Mouse (Mus musculus) embryonic fibroblast, embryonic 13.5 days (primary cell): ENCODE measurements around the gene Akap14.

Experiments
- CTCF ChIP-seq: IDR thresholded peaks from 2 replicates; pipeline ENCODE4 v1.5.1; 2011; ENCODE audit warnings: mild to moderate bottlenecking, control low read depth, low read length, moderate library complexity, borderline replicate concordance; ENCODE audit not compliant: insufficient read depth
- POLR2A ChIP-seq: IDR thresholded peaks from 2 replicates; pipeline ENCODE4 v1.6.1; 2011; ENCODE audit warnings: low read depth, mild to moderate bottlenecking, control low read depth, low read length, moderate library complexity

DNA sequence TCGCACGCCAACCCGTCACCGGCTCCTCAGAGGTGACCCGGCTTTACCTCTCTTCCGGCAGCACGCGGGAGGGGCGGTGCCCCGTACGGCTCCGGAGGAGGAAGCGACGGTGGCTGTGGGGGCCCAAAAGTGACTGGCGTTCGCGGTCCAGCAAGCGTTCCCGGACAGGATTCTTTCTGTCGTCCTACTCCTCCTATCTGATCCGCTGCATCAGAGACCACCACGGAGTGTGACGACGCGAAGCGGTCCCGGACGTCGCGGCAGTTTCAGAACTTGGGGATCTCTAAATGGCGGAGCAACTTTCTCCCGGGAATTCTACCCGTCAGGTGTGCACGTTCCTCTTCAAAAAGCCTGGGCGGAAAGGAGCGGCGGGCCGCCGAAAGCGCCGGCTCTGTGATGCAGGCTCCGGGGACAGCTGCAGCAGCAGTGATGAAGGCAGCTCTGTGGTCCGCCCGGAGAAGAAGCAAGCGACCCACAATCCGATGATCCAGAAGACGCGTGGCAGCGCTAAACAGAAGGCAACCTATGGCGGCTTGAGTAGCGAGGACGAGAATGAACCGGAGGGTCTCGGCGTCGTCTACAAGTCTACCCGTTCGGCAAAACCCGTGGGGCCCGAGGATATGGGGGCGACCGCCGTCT lies 22.6 kb upstream of the Akap14 start, which contains the start of the genes Ndufa1 and Rnf113a1:
- TF ChIP-seq CTCF (no peak), POLR2A (peak; percentile 5; the same call in 1 of the 2 replicates)
